Mouse (Mus musculus) C2C12 (cell line): ENCODE data around the gene Nr1i2.

Experiments used
- CTCF ChIP-seq: IDR thresholded peaks from one replicate; pipeline ENCODE4 v1.5.1; 2011; ENCODE audit not compliant: control insufficient read depth, insufficient read depth, insufficient read length
- FOSL1 ChIP-seq: IDR thresholded peaks from one replicate; pipeline ENCODE4 v1.8.0; 2011; ENCODE audit warnings: mild to moderate bottlenecking, low read length; ENCODE audit not compliant: poor library complexity, insufficient read depth, severe bottlenecking
- MAX ChIP-seq: IDR thresholded peaks from one replicate; pipeline ENCODE4 v1.6.1; 2011; ENCODE audit warnings: mild to moderate bottlenecking, control low read depth
- MYOG ChIP-seq: IDR thresholded peaks from one replicate; pipeline ENCODE4 v1.6.1; 2011; ENCODE audit not compliant: control insufficient read depth, insufficient read length; ENCODE audit errors: extremely low read depth
- USF1 ChIP-seq: IDR thresholded peaks from one replicate; pipeline ENCODE4 v1.6.1; 2011; ENCODE audit warnings: low read depth, mild to moderate bottlenecking, control low read depth, moderate library complexity

- TF ChIP-seq FOSL1 (no peak), CTCF (no peak), USF1 (no peak), MYOG (no peak), MAX (no peak)
These were observed 12.6 kb upstream of the Nr1i2 start for GRCm38 (mm10) chr16:38307221-38307605.
